ENCODE assay signal across 29 mouse cellular contexts in genomic region chr15:12735208-12735607, GRCm38 (mm10). TPM values are rescaled to one million over a fixed set of nuclear protein-coding genes. Genes with fewer than 3 reads are reported as not detected.
A peak's percentile ranks its signal among the peaks of the same experiment; 100 is the strongest.
DNase-seq lines count a peak whose midpoint lies in the region; ATAC-seq lines count a peak whose summit lies in the region.
"Had no signal": no experiment of that assay in that cellular context is flagged by ENCODE, and none has a peak within 500 bp of the region (broad histone marks: within the 10 kb centered on the region; RNA-seq: fewer than 3 reads in every experiment).

No protein-coding gene starts in this region.

- no peak overlapping the region for H3K9ac ChIP-seq in limb, embryonic 11.5 days (ENCODE audit: low read length)
- no peak overlapping the region for H3K9ac ChIP-seq in hindbrain, embryonic 12.5 days
- H3K9ac ChIP-seq: embryonic facial prominence, embryonic 13.5 days; forebrain, embryonic 12.5 days; forebrain, embryonic 15.5 days; heart, embryonic 12.5 days; heart, embryonic 15.5 days; hindbrain, embryonic 14.5 days had no signal

- no peak overlapping the region for H3K27ac ChIP-seq in limb, embryonic 11.5 days (replicated peaks; ENCODE audit: low read depth, low read length)
- no peak overlapping the region for H3K27ac ChIP-seq in limb, embryonic 10.5 days
- no peak overlapping the region for H3K27ac ChIP-seq in embryonic facial prominence, embryonic 10.5 days (replicated peaks)
- no peak overlapping the region for H3K27ac ChIP-seq in hindbrain, embryonic 12.5 days
- H3K27ac ChIP-seq: embryonic facial prominence, embryonic 13.5 days; forebrain, embryonic 12.5 days; forebrain, embryonic 15.5 days; heart, embryonic 15.5 days; hindbrain, embryonic 10.5 days; hindbrain, embryonic 14.5 days; hindbrain, postnatal 0 days had no signal

- H3K4me1 ChIP-seq in limb, embryonic 11.5 days (ENCODE audit: control insufficient read depth, insufficient read depth, low read length), result peaks cover 4% of the 10 kb centered on the region; the same call in 1 of the 2 replicates
- H3K4me1 ChIP-seq in limb, embryonic 10.5 days, result peaks cover 30% of the 10 kb centered on the region
- H3K4me1 ChIP-seq in embryonic facial prominence, embryonic 10.5 days, result peaks cover 25% of the 10 kb centered on the region
- H3K4me1 ChIP-seq in hindbrain, embryonic 12.5 days, result no peaks in the 10 kb centered on the region

- no peaks in the 10 kb centered on the region for H3K9me3 ChIP-seq in limb, embryonic 11.5 days (ENCODE audit: control insufficient read depth, low read length)
- H3K9me3 ChIP-seq in limb, embryonic 10.5 days (replicated peaks), result no peaks in the 10 kb centered on the region
- no peaks in the 10 kb centered on the region for H3K9me3 ChIP-seq in embryonic facial prominence, embryonic 10.5 days
- no peaks in the 10 kb centered on the region for H3K9me3 ChIP-seq in hindbrain, embryonic 12.5 days (replicated peaks)
- H3K9me3 ChIP-seq: embryonic facial prominence, embryonic 13.5 days; forebrain, embryonic 12.5 days; forebrain, embryonic 15.5 days; heart, embryonic 12.5 days; heart, embryonic 15.5 days; hindbrain, embryonic 10.5 days had no signal

- no peak overlapping the region for H3K4me2 ChIP-seq in limb, embryonic 11.5 days (ENCODE audit: low read depth, severe bottlenecking)
- H3K4me2 ChIP-seq in hindbrain, embryonic 12.5 days (replicated peaks), result no peak overlapping the region
- H3K4me2 ChIP-seq: embryonic facial prominence, embryonic 13.5 days; forebrain, embryonic 12.5 days; forebrain, embryonic 15.5 days; heart, embryonic 12.5 days; heart, embryonic 15.5 days; hindbrain, embryonic 14.5 days had no signal

- ATAC-seq in limb, embryonic 11.5 days (ENCODE audit: insufficient number of reproducible peaks, low FRiP score, low TSS enrichment, low read depth), result no peak
- no peak for ATAC-seq in hindbrain, embryonic 12.5 days (ENCODE audit: low FRiP score)
- ATAC-seq: forebrain, embryonic 15.5 days; hindbrain, postnatal 0 days; inflammation-experienced regulatory T-cells, adult 6 months; intestine, embryonic 16.5 days had no signal

- peak; percentile 28 for DNase-seq in limb, embryonic 11.5 days (ENCODE audit: low spot score)
- no peak for DNase-seq in limb, embryonic 10.5 days (ENCODE audit: low spot score)
- peak; percentile 71 for DNase-seq in ES-CJ7 (ENCODE audit: low read depth, low spot score)
- DNase-seq in embryonic facial prominence, embryonic 10.5 days (ENCODE audit: low spot score), result peak; percentile 31
- DNase-seq in mesoderm, embryonic 11.5 days (ENCODE audit: low read depth, low spot score), result peak; percentile 33
- DNase-seq in testis, postnatal 14 days (ENCODE audit: low spot score), result no peak
- DNase-seq: adrenal gland, adult 2 months; adrenal gland, postnatal 14 days; B cell, adult 2 months; cerebellum, adult 11 months; cerebellum, adult 2 months; cerebellum, adult 9-11 months; cerebellum, postnatal 25 days; gastrocnemius, postnatal 10 days; heart, adult 11 months; heart, postnatal 10 days; heart, postnatal 36 days had no signal

- no peak overlapping the region for H3K4me3 ChIP-seq in limb, embryonic 11.5 days (ENCODE audit: low read depth, low read length)
- H3K4me3 ChIP-seq in limb, embryonic 10.5 days, result no peak overlapping the region
- H3K4me3 ChIP-seq in embryonic facial prominence, embryonic 10.5 days, result no peak overlapping the region
- no peak overlapping the region for H3K4me3 ChIP-seq in hindbrain, embryonic 12.5 days
- H3K4me3 ChIP-seq: embryonic facial prominence, embryonic 13.5 days; erythroblast, embryonic 14.5 days; forebrain, embryonic 12.5 days; forebrain, embryonic 15.5 days; heart, embryonic 12.5 days; heart, embryonic 15.5 days; hindbrain, embryonic 10.5 days had no signal

- H3K36me3 ChIP-seq in limb, embryonic 11.5 days (ENCODE audit: control insufficient read depth, insufficient read depth, low read length), result no peaks in the 10 kb centered on the region
- H3K36me3 ChIP-seq in limb, embryonic 10.5 days, result no peaks in the 10 kb centered on the region
- no peaks in the 10 kb centered on the region for H3K36me3 ChIP-seq in embryonic facial prominence, embryonic 10.5 days (replicated peaks)
- no peaks in the 10 kb centered on the region for H3K36me3 ChIP-seq in hindbrain, embryonic 12.5 days
- H3K36me3 ChIP-seq: embryonic facial prominence, embryonic 13.5 days; forebrain, embryonic 12.5 days; forebrain, embryonic 15.5 days; heart, embryonic 12.5 days; heart, embryonic 15.5 days; hindbrain, embryonic 10.5 days had no signal

- WGBS in limb, embryonic 11.5 days, result 44% methylated on average over 2 of the region's 2 CpGs
- 54% methylated on average over 2 of the region's 2 CpGs for WGBS in limb, embryonic 10.5 days
- 40% methylated on average over 2 of the region's 2 CpGs for WGBS in embryonic facial prominence, embryonic 10.5 days
- 48% methylated on average over 2 of the region's 2 CpGs for WGBS in hindbrain, embryonic 12.5 days

- peaks cover 7% of the 10 kb centered on the region; the same call in 1 of the 2 replicates for H3K27me3 ChIP-seq in limb, embryonic 11.5 days (ENCODE audit: control insufficient read depth, insufficient read depth, low read length)
- H3K27me3 ChIP-seq in limb, embryonic 10.5 days (ENCODE audit: low read depth, poor library complexity, severe bottlenecking), result peaks cover 41% of the 10 kb centered on the region
- H3K27me3 ChIP-seq in embryonic facial prominence, embryonic 10.5 days (replicated peaks; ENCODE audit: low read depth, poor library complexity, severe bottlenecking), result peaks cover 32% of the 10 kb centered on the region
- H3K27me3 ChIP-seq in hindbrain, embryonic 12.5 days, result peaks cover 20% of the 10 kb centered on the region

RNA-seq across cellular contexts. Expression of gene Pdzd2, which starts 4.5 kb away (rescaled TPM):
- polyA plus RNA-seq in limb, embryonic 11.5 days (2014; fragmentation: Nextera tagmentation; extraction: Ambion mirVana), result 22.1 and 24.3 TPM in 2 replicates
- 5.7 and 16.0 TPM in 2 replicates for polyA plus RNA-seq in limb, embryonic 10.5 days (2016; fragmentation: Nextera tagmentation; extraction: Ambion mirVana)
- polyA plus RNA-seq in embryonic facial prominence, embryonic 10.5 days (2016; fragmentation: Nextera tagmentation; extraction: Ambion mirVana), result 2.6 and 3.6 TPM in 2 replicates
- polyA plus RNA-seq in hindbrain, embryonic 12.5 days (2016; fragmentation: Nextera tagmentation; extraction: Ambion mirVana), result 8.7 and 10.2 TPM in 2 replicates

Comparison
In these comparisons a context has a peak if more than half of its experiments do, and no peak if none do; other contexts are left out.
1. DNase-seq: peak in limb, embryonic 11.5 days (single experiment), ES-CJ7 (single experiment), embryonic facial prominence, embryonic 10.5 days (single experiment) and mesoderm, embryonic 11.5 days (single experiment); none in limb, embryonic 10.5 days (single experiment) and testis, postnatal 14 days (single experiment).